Mouse (Mus musculus): Measurements from ENCODE around the gene Hmgcs1. TPM values are rescaled to one million over a fixed set of nuclear protein-coding genes. Genes with fewer than 3 reads are reported as not detected.
"Not testable (repeated sequence)": the region's sequence is repeated elsewhere in the genome, so short reads cannot be mapped to it uniquely, and the experiment has no call there.

The Hmgcs1 gene
- 100 to 1,000 TPM; 271 to 300 TPM for total RNA-seq (2021)
- long read RNA-seq, experiment 1, transcript Hmgcs1-201 (10 exons, 3,245 nt) = major isoform, 160 of 378 reads
- long read RNA-seq, experiment 1, transcript Hmgcs1-202 (11 exons, 3,464 nt) = minor isoform, 135 of 378 reads
- long read RNA-seq, experiment 1, partial matches to known transcripts = 55 of 378 reads
- long read RNA-seq, experiment 1, other reads (novel, unspliced or antisense) = 28 of 378 reads
- long read RNA-seq, experiment 2, transcript Hmgcs1-201 (10 exons, 3,245 nt) = major isoform, 120 of 295 reads
- long read RNA-seq, experiment 2, transcript Hmgcs1-202 (11 exons, 3,464 nt) = minor isoform, 110 of 295 reads
- long read RNA-seq, experiment 2, partial matches to known transcripts = 39 of 295 reads
- long read RNA-seq, experiment 2, other reads (novel, unspliced or antisense) = 26 of 295 reads

GRCm38 (mm10) chr13:119690039-119690728 is at the start of gene Hmgcs1:
TSS of gene Hmgcs1 (plus strand) at chr13:119690379.
- DNase-seq (ENCODE audit: low spot score in 2 of 2) = peak; percentile 98 to 99

DNA sequence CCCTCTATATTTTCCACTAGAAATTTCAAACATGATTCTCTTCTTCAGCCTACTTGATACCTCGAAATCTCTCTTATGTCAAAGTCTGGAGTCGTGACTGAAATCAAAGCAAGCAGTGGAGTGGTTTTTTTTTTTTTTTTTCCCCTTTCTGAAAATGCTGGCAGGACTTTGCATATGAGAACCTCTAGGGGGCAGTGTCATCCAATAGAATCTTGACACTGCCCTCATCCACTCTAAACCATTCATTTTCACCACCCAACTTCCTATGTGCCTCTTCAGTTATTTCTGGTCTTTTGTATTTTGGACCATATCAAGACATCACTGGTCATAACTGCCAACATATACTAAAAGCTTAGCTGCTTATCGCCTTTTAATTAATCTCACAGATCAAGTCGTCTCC is 49.7 kb upstream of the Hmgcs1 start:
- peak in 1 of 2 experiments; percentile 34 for DNase-seq (ENCODE audit: low spot score in 2 of 2)

GRCm38 (mm10) chr13:119641145-119641544 is 49.0 kb upstream of the Hmgcs1 start:
- no peak for DNase-seq (ENCODE audit: low spot score in 2 of 2)

DNA sequence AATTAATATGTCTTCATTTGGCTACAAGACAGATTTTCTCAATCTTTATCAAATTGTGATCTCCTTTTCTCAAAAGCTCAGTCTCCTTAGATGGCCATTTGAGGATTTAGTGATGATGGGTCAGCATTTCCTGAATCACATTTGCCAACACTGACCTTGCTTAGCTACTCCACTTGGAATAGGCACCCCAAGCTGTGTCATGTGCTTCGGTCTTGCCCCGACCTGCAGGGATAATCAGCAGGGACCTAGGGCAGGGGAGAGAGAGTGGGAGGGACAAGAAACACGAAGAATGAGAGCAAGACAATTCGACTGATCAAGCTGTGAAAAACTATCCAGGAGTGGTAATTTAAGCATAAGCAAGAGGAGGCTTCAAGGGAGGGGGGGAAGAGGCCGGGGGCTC is 45.4 kb upstream of the Hmgcs1 start:
- DNase-seq (ENCODE audit: low spot score in 2 of 2) = no peak

- no peak for DNase-seq (ENCODE audit: low spot score in 2 of 2)
Measured at GRCm38 (mm10) chr13:119646511-119646910, 43.7 kb upstream of the Hmgcs1 start.

GRCm38 (mm10) chr13:119648891-119649698 is 41.1 kb upstream of the Hmgcs1 start:
- DNase-seq (ENCODE audit: low spot score in 2 of 2) = peak; percentile 37 to 66

DNA sequence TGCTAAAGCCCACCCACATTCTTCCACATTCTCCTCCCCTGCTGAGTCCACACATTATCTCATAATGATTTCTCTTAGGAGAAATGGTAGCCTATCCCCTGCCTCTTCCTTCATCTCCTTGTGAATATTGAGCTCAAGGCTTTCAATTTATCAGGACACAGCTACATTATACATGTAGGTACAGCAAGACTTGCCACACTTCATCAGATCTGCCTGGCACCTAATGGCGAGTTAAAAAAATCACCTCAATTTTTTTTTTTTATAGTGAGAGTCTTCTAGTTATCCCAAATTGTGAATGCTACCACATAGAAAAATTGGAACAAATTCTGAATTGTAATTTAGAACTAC is 40.5 kb upstream of the Hmgcs1 start:
- DNase-seq (ENCODE audit: low spot score in 2 of 2) = no peak

- DNase-seq (ENCODE audit: low spot score in 2 of 2) = no peak
Measured at GRCm38 (mm10) chr13:119654734-119655133, 35.4 kb upstream of the Hmgcs1 start.

- DNase-seq (ENCODE audit: low spot score in 2 of 2) = no peak
Measured at GRCm38 (mm10) chr13:119656246-119656645, 33.9 kb upstream of the Hmgcs1 start.

DNA sequence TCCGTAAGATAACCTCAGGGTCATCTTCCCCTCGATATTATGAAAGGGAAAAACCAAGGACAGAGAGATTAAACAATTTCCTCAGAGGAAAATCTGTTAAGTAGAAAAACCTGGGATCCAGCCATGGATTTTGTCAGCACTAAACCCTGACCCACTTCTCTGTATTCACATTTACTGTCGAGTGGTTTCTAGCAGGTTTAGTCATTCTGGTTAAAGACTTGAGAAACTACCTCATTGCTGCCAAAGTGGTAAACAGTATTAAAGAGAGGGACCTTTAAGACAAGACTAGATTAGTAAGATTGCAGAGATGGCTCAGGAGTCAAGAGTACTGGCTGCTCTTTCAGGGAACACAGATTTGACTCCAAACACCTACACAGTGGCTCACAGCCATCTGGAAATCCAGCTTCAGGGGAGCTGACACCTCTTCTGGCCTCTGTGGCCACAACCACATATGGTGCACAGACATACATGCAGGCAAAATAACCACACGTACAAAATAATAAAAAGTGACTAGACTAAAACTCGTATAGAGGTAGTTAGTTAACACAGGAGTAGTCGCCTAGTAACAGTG is 33.2 kb upstream of the Hmgcs1 start:
- DNase-seq (ENCODE audit: low spot score in 2 of 2) = no peak

- DNase-seq (ENCODE audit: low spot score in 2 of 2) = peak in 1 of 2 experiments; percentile 30
Measured at GRCm38 (mm10) chr13:119661420-119661819, 28.8 kb upstream of the Hmgcs1 start.

DNA sequence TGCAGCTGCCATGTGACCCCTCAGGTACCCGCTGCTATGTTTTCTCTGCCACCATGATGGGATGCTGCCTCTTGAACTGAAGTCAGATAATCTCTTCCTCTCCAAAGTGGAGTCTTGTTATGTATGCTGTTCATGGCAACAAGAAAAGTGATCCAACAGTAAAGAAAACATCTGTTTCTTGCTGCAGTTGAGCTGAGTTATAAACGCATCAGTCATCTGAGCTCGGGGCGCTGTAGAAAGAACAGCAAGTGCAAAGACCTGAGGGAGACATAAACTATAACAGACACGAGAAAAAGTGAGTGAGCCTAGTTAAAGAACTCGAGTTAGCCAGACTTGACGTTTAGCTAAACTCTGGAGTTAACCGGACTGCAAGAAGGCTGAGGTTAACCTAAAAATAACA is 11.4 kb upstream of the Hmgcs1 start:
- no peak for DNase-seq (ENCODE audit: low spot score in 2 of 2)

DNA sequence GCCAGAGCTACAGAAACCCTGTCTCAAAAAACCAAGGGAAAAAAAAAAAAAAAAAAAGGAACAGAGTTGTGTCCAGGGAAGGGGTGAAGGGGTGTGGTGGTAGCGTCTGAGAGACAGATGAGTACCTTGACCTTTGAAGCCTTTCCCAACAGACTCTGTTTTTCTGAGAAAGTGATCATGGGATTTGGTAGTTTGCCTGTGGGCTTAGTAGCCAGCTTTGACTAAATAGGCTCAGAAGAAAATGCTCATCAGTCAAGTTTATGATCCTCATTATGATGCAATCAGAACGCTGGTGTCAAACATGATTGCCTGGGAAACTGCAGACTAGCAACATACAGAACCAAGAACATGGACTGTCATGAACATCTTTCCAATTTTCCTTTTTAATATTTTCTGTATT is 10.5 kb upstream of the Hmgcs1 start:
- no peak for DNase-seq (ENCODE audit: low spot score in 2 of 2)

GRCm38 (mm10) chr13:119681161-119681560 is 9.0 kb upstream of the Hmgcs1 start:
- DNase-seq (ENCODE audit: low spot score in 2 of 2) = no peak

GRCm38 (mm10) chr13:119684416-119685177 is 5.6 kb upstream of the Hmgcs1 start:
- DNase-seq (ENCODE audit: low spot score in 2 of 2) = no peak

DNA sequence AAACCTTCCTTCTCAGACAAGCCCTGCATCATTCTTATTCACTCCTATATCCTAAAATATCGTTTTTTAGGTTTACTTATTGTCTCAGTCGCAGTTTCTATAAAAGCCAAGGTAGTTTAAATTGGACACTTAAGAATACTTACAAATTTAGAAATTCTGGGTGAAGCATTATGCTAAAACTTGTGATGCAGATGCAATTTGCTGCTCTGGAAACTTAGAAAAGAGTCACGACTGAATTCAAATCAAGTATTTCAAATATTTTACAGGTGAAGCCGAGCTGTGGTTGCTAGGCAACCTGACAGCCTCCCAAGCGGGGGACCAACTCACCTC is 505 bp upstream of the Hmgcs1 start:
- DNase-seq (ENCODE audit: low spot score in 2 of 2) = no peak

GRCm38 (mm10) chr13:119690876-119691620 is 869 bp downstream of the Hmgcs1 start:
- no peak for DNase-seq (ENCODE audit: low spot score in 2 of 2)

- not testable (repeated sequence) for DNase-seq (ENCODE audit: low spot score in 2 of 2)
Measured at GRCm38 (mm10) chr13:119691958-119692357, 1.8 kb downstream of the Hmgcs1 start.

- DNase-seq (ENCODE audit: low spot score in 2 of 2) = no peak
Measured at GRCm38 (mm10) chr13:119695676-119696075, 5.5 kb downstream of the Hmgcs1 start.

DNA sequence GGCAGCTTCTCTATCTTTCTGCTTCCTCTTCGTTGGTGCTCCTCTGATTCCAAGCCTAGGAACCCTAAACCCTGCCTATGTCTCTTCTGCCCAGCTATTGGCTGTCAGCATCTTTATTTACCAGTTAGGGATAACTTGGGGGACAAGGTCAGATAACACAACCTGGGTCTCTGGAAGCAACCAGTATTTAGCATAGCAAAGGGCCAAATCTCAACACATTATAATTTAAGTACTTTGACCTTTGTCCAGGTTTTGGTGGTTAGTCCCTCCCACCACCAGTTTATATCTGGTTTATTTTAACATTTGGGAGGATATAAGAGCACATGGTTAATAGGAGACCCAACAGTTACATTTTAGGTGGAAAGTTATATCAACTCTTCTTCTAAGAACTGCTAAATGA is 6.3 kb downstream of the Hmgcs1 start:
- no peak for DNase-seq (ENCODE audit: low spot score in 2 of 2)

All from left cerebral cortex, adult 18-20 months (tissue).